Mouse (Mus musculus) neural tube, embryonic 14.5 days (tissue): ENCODE measurements around the gene Aco2. TPM values are rescaled to one million over a fixed set of nuclear protein-coding genes. Genes with fewer than 3 reads are reported as not detected.

Experiments
- ATAC-seq: fragments of 200-750 bp; cut with Nextera tagmentation; 2 replicates; pipeline ENCODE4 v1.8.0; 2017; ENCODE audit warnings: low read depth, mild to moderate bottlenecking, moderate TSS enrichment, moderate library complexity
- H3K27ac ChIP-seq: fragments of 300-500 bp; sonication (generic); 2 replicates; pipeline ENCODE4 v1.5.1; 2014; ENCODE audit warnings: low read depth, mild to moderate bottlenecking, control low read depth, low read length, moderate library complexity, mixed read lengths
- H3K27me3 ChIP-seq: fragments of 300-500 bp; sonication (generic); 2 replicates; pipeline ENCODE4 v1.6.1; 2014; ENCODE audit warnings: low read length; ENCODE audit not compliant: control insufficient read depth, insufficient read depth
- H3K36me3 ChIP-seq: fragments of 300-500 bp; sonication (generic); 2 replicates; pipeline ENCODE4 v1.6.1; 2014; ENCODE audit warnings: low read length, mixed read lengths; ENCODE audit not compliant: control insufficient read depth, insufficient read depth
- H3K4me1 ChIP-seq: fragments of 300-500 bp; sonication (generic); 2 replicates; pipeline ENCODE4 v1.6.1; 2014; ENCODE audit warnings: low read length; ENCODE audit not compliant: control insufficient read depth, insufficient read depth
- H3K4me2 ChIP-seq: fragments of 300-500 bp; sonication (generic); 2 replicates; pipeline ENCODE4 v1.6.1; 2014; ENCODE audit warnings: mild to moderate bottlenecking, low read depth, low read length, control low read depth
- H3K4me3 ChIP-seq: fragments of 300-500 bp; sonication (generic); 2 replicates; pipeline ENCODE4 v1.5.1; 2014; ENCODE audit warnings: low read depth, low read length, control low read depth, mixed read lengths
- H3K9ac ChIP-seq: fragments of 300-500 bp; sonication (generic); replicated peaks from 2 replicates; pipeline ENCODE4 v1.6.1; 2014; ENCODE audit warnings: low read depth, mild to moderate bottlenecking, control low read depth, low read length, mixed read lengths
- H3K9me3 ChIP-seq: fragments of 300-500 bp; sonication (generic); 2 replicates; pipeline ENCODE4 v1.6.1; 2016; ENCODE audit warnings: low read length; ENCODE audit not compliant: control insufficient read depth
- WGBS: fragments of 180-500 bp; shearing (Covaris S2); extraction: QIAGEN DNeasy Blood & Tissue Kit; methylation state at CpG from one replicate; pipeline ENCODE4 v1.1.7; 2014; 5-methylcytosine and 5-hydroxymethylcytosine counted together
- polyA plus RNA-seq: library from polyadenylated mRNA; unstranded; fragments of >200 nt; fragmentation: Nextera tagmentation; extraction: Ambion mirVana; gene quantifications from 2 replicates; pipeline ENCODE4 v1.2.1, GENCODE M21; 2014

Gene Aco2
- polyA plus RNA-seq, 1 experiment from 2014 or later: 281 TPM

GRCm38 (mm10) chr15:81833481-81833880 is 38.6 kb upstream of the Aco2 start:
- H3K27me3 ChIP-seq: no peaks in the 10 kb centered on the region
- H3K4me1 ChIP-seq: no peaks in the 10 kb centered on the region
- ATAC-seq: no peak
- no peak overlapping the region for H3K4me3 ChIP-seq
- 76% methylated on average over 4 of the region's 4 CpGs for WGBS
- H3K9me3 ChIP-seq: no peaks in the 10 kb centered on the region
- no peaks in the 10 kb centered on the region for H3K36me3 ChIP-seq
- H3K4me2 ChIP-seq: no peak overlapping the region
- no peak overlapping the region for H3K9ac ChIP-seq
- no peak overlapping the region for H3K27ac ChIP-seq

- WGBS: 66% methylated on average over 3 of the region's 3 CpGs
- H3K4me2 ChIP-seq: no peak overlapping the region
- no peaks in the 10 kb centered on the region for H3K4me1 ChIP-seq
- no peak for ATAC-seq
- no peaks in the 10 kb centered on the region for H3K36me3 ChIP-seq
- H3K9me3 ChIP-seq: no peaks in the 10 kb centered on the region
- no peak overlapping the region for H3K27ac ChIP-seq
- H3K27me3 ChIP-seq: no peaks in the 10 kb centered on the region
- no peak overlapping the region for H3K9ac ChIP-seq
- H3K4me3 ChIP-seq: no peak overlapping the region
Measured at GRCm38 (mm10) chr15:81834171-81834841, 37.8 kb upstream of the Aco2 start.

GRCm38 (mm10) chr15:81835007-81835880 is 36.9 kb upstream of the Aco2 start:
- Histone ChIP-seq H3K9me3 (no peaks in the 10 kb centered on the region), H3K4me1 (no peaks in the 10 kb centered on the region), H3K4me2 (no peak overlapping the region), H3K27ac (no peak overlapping the region), H3K4me3 (no peak overlapping the region), H3K9ac (no peak overlapping the region), H3K27me3 (no peaks in the 10 kb centered on the region), H3K36me3 (no peaks in the 10 kb centered on the region)
- ATAC-seq: no peak
- 60% methylated on average over 10 of the region's 10 CpGs for WGBS

GRCm38 (mm10) chr15:81836124-81836821 is 35.8 kb upstream of the Aco2 start:
- peak; percentile 50; the same call in 1 of the 2 replicates for ATAC-seq
- peak overlapping the region; percentile 32; the same call in 1 of the 2 replicates for H3K4me2 ChIP-seq
- 4% methylated on average over 30 of the region's 33 CpGs for WGBS
- H3K27ac ChIP-seq: no peak overlapping the region
- no peak overlapping the region; the same call in 1 of the 2 replicates for H3K4me3 ChIP-seq
- H3K36me3 ChIP-seq: no peaks in the 10 kb centered on the region
- H3K4me1 ChIP-seq: no peaks in the 10 kb centered on the region
- H3K9me3 ChIP-seq: no peaks in the 10 kb centered on the region
- H3K9ac ChIP-seq: no peak overlapping the region
- no peaks in the 10 kb centered on the region for H3K27me3 ChIP-seq

- H3K4me1 ChIP-seq: no peaks in the 10 kb centered on the region
- H3K4me2 ChIP-seq: no peak overlapping the region
- no peaks in the 10 kb centered on the region for H3K27me3 ChIP-seq
- 68% methylated on average over 7 of the region's 7 CpGs for WGBS
- no peak overlapping the region for H3K27ac ChIP-seq
- H3K9ac ChIP-seq: no peak overlapping the region
- ATAC-seq: no peak
- H3K36me3 ChIP-seq: no peaks in the 10 kb centered on the region
- H3K4me3 ChIP-seq: no peak overlapping the region
- no peaks in the 10 kb centered on the region for H3K9me3 ChIP-seq
Measured at GRCm38 (mm10) chr15:81836966-81837920, 34.9 kb upstream of the Aco2 start.

GRCm38 (mm10) chr15:81838554-81839235 is 33.4 kb upstream of the Aco2 start:
- no peaks in the 10 kb centered on the region for H3K4me1 ChIP-seq
- no peak for ATAC-seq
- H3K36me3 ChIP-seq: no peaks in the 10 kb centered on the region
- H3K4me3 ChIP-seq: no peak overlapping the region
- H3K27ac ChIP-seq: no peak overlapping the region
- 79% methylated on average over 14 of the region's 14 CpGs for WGBS
- no peak overlapping the region for H3K4me2 ChIP-seq
- H3K27me3 ChIP-seq: no peaks in the 10 kb centered on the region
- no peaks in the 10 kb centered on the region for H3K9me3 ChIP-seq
- H3K9ac ChIP-seq: no peak overlapping the region

GRCm38 (mm10) chr15:81839634-81840033 is 32.5 kb upstream of the Aco2 start:
- 60% methylated on average over 5 of the region's 5 CpGs for WGBS
- Histone ChIP-seq H3K4me3 (no peak overlapping the region), H3K9me3 (no peaks in the 10 kb centered on the region), H3K9ac (no peak overlapping the region), H3K4me2 (no peak overlapping the region), H3K4me1 (no peaks in the 10 kb centered on the region), H3K36me3 (no peaks in the 10 kb centered on the region), H3K27me3 (no peaks in the 10 kb centered on the region), H3K27ac (no peak overlapping the region)
- 0 out of 2 replicates have a peak, but pooled peaks have one; percentile 58 for ATAC-seq

GRCm38 (mm10) chr15:81840306-81840705 is 31.8 kb upstream of the Aco2 start:
- no peaks in the 10 kb centered on the region for H3K36me3 ChIP-seq
- no peak overlapping the region for H3K4me3 ChIP-seq
- H3K4me2 ChIP-seq: no peak overlapping the region
- no peak overlapping the region for H3K9ac ChIP-seq
- no peaks in the 10 kb centered on the region for H3K9me3 ChIP-seq
- 91% methylated on average over 7 of the region's 7 CpGs for WGBS
- no peak overlapping the region for H3K27ac ChIP-seq
- no peaks in the 10 kb centered on the region for H3K27me3 ChIP-seq
- no peaks in the 10 kb centered on the region for H3K4me1 ChIP-seq
- ATAC-seq: no peak
